Mouse (Mus musculus): ENCODE results near the gene E2f1.
A peak's percentile ranks its signal among the peaks of the same experiment; 100 is the strongest.

Gene E2f1

GRCm38 (mm10) chr2:154569836-154570286 is at the start of gene E2f1:
Gene E2f1 (minus strand): TSS chr2:154569892.
- peak; percentile 94 for DNase-seq

GRCm38 (mm10) chr2:154617061-154617460 is 47.4 kb upstream of the E2f1 start:
- no peak for DNase-seq

DNA sequence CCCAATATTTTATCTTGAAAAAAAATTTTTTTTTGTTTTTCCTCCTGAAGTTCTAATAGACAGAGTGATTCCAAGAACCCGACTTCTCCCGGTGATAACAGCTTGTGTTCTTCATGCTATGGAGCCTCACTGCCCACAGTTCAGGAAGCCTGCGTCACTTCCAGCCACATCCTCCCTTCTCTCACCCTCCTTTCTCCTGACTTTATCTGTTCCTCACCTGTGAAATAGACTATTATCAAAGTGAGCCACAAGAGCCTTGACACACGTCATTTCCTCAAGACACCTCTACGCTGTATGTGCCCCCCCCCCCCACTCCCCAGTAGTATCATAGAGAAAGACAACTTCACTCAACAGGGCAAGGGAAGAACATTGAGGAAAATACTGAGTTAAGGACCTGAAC is 46.0 kb upstream of the E2f1 start:
- DNase-seq = no peak

GRCm38 (mm10) chr2:154614841-154615576 is 45.3 kb upstream of the E2f1 start:
- DNase-seq = no peak

DNA sequence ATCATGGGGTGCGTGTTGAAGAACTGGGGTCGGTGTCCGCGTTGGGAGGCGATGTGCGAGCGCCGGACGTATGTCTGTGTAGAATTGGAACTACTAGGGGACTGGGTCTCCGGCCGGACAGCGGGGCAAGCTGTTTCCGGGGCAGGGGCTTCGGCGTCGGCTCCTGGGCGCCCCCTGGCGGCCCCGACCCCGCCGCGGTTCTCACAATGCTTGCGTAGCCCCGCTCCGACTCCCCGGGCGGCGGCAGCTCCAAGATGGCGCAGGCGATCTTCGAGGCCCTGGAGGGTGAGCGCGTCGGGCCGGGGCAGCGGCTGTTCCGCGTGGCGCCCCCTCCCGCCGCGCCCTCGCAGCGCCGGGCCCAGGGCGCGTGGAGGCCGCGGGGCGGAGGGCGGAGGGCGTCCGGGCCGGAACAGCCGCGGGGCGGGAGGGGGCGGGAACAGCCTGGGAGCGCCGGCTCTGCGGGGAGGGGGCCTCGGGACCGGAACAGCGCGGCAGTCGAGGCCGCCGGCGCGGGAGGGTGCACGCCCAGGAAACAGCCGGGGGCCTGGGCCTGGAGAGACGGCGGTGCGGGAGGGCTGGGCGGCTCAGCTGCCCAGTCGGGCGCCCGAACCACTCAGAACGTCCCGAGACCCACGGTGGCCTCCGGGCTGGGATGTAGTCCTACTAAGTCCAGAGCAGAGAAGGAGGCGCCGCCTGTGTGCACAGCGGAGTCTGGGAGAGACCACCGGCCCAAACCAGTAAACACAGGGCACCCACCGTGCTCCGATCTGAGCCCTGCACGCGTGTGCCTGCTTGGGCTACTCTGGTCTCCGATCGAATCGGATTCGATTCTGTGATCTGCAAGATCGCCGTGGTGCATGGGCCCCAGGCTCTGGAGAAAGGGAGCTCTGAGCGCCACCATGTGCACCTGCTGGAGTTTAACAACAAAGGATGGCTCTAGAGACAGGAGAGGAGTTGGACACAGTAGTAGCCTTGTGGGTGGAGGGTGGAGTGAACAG is 43.7 kb upstream of the E2f1 start, which contains the start of the genes Zfp341 and 4930519P11Rik:
Zfp341 (plus strand) TSS at position 180 of the 998 bp plus-strand sequence.
4930519P11Rik (minus strand) TSS at position 320 of the 998 bp plus-strand sequence.
- peak; percentile 91 for DNase-seq

GRCm38 (mm10) chr2:154609050-154609767 is 39.5 kb upstream of the E2f1 start:
- DNase-seq = no peak

GRCm38 (mm10) chr2:154606965-154607364 is 37.3 kb upstream of the E2f1 start:
- DNase-seq = no peak

GRCm38 (mm10) chr2:154604156-154604555 is 34.5 kb upstream of the E2f1 start:
- DNase-seq = no peak

DNA sequence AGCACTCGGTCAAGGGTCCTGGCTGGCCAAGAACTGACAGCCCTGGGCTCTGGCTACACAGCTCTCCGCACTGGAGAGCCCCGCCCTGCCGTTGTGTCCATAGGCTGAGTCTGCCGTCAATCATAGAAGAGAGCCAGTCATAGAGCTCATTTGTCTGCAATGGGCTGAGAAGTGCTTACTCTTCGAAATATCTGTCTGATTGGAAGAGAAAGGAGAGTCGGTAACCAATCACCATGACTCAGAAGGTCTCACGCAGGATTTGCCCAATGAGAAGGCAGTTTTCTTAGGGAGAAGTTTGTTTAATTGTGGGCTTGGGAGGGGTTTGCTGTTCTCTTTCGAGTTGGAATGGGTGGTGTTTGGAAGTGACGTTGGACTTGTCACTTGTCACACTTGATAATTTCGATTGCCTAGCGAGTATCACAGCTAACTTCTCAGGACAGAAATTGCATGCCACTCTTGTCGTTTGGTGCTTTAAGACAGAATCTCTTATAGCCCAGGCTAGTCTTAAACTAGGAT is 34.0 kb upstream of the E2f1 start, which contains the start of gene Pxmp4:
Pxmp4 (minus strand) TSS at position 71 of the 516 bp plus-strand sequence.
- peak; percentile 96 to 97 for DNase-seq

DNA sequence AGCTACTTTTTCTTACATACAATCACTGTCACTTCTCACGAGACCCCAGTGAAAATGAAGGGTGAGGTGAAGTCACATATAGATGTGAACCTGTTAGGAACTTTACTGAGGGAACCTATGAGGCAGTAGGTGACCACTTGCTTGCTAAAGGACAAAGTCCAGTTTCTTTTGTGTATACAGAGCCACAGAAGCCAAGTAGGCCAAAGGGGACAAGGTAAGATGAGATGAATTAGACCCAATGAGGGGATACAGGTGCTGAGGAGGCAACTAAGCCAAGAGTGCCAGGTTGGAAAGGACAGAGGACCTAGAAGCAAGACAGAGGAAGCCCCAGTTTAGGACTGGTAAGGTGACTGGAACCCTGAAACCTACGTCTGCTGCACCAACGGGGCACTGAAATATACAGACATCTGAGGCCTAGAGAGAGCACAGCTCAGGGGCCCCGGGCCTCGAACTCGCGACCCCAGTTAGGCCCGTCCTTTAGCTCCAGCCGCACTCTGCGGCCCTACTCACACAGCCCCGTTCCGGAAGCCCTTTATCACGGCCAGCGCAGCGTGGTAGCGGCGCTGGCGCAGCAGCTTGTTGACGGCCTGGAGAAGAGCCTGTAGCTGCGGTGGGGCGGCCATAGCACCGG is 33.4 kb upstream of the E2f1 start:
- no peak for DNase-seq

DNA sequence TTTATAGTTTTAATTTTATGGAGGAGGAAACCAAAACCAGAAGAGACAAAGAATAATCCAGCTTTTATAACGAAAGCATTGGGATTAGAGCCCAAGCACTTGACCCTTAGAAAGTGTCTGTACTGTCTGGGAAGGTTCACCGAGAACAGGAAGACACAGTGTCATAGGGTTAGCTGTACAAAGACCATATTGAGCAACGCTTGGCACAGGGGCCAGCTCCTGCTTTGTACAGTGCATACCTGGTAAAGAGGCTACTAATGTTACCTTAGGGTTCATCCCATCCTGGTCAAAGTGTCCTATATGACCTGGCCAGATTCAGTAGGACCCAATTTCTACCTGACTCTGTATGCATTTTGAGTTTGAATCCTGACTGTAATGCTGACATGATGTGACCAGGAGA is 31.6 kb upstream of the E2f1 start:
- DNase-seq = no peak

DNA sequence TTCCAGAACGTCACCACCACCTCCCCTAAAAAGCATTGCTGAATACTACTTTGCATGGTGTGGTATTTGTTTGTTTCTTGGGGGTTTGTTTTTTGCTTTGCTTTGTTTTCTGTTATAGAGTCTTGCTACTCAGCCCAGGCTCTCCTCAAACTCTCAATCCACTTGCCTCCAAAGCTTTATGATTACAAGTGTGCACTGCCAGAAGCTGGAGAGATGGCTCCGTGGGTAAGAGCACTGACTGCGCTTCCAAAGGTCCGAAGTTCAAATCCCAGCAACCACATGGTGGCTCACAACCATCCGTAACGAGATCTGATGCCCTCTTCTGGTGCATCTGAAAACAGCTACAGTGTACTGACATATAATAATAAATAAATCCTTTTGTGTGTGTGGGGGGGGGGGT is 30.9 kb upstream of the E2f1 start:
- no peak for DNase-seq

GRCm38 (mm10) chr2:154597399-154597798 is 27.7 kb upstream of the E2f1 start:
- DNase-seq = peak; percentile 17 to 25

DNA sequence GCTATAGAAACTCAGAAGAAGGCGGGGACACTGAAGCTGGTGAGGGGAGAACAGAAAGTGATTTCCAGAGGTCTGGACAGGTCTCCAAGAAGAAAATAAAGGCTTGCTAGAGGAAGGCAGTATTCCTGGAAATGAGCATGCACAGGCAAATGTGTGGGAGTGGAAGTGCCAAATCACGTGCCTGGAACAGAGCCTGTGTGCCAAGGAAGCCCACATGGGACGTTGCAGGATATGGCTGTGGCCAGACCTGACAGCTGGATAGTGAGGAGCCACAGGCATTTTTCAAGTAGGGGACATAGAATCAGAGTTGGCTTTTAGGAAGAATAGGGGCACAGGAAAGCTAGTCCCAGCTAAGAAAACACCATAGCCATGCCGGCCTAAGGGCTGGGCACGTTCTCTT is 26.1 kb upstream of the E2f1 start:
- no peak for DNase-seq

- peak; percentile 58 to 60 for DNase-seq
Measured at GRCm38 (mm10) chr2:154593025-154593424, 23.3 kb upstream of the E2f1 start.

DNA sequence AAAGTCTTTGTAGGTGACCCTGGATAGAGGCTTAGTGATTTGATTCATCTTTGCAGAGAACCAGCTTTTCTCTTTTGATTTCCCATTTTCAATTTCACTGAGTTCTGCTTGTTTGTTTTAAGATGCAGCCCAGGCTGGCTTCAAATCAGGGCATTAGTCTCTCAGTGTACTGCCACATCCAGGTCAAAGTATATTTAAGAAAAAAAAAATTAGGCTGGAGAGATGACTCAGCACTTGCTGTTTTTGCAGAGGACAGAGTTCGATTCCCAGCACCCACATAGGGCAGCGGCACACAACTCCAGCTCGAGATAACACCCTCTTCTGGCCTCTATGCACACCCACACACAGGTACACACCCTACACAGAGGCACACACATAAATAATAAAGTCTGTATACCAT is 21.5 kb upstream of the E2f1 start:
- no peak for DNase-seq

DNA sequence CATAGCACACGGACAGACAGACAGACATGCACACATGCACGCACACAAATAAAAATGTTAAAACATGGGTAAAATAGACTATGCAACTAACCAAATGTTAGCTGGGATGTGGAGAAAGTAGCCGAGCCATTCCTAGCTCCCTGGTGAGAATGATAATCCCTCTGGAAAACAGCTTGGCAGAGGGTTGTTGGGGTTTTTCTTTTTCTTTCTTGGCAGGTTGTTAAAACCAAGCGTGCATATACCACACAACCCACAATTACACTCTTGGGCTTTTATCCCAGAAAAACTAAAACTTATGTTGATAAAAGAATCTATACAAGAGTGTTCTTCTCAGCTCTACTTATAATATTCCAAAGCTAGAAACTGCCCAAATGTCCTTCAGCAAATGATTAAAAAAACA is 19.4 kb upstream of the E2f1 start:
- no peak for DNase-seq

DNA sequence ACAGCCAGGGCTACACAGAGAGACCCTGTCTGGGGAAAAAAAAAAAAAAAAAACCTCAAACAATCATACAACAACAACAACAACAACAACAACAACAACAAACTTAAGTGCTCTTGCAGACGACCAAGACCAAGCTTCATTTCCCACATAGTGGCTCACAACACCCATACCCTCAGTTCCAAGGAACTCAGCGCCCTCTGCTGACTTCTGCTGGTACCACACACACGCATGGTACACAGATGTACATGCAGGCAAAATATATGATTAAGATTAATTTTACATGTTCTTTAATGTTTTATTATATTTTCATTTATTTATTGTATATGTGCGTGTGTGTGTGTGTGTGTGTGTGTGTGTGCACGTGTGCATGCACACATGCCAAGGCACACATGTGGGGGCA is 16.7 kb upstream of the E2f1 start:
- peak; percentile 56 to 59 for DNase-seq

- no peak for DNase-seq
Measured at GRCm38 (mm10) chr2:154584931-154585601, 15.4 kb upstream of the E2f1 start.

- no peak for DNase-seq
Measured at GRCm38 (mm10) chr2:154583906-154584872, 14.5 kb upstream of the E2f1 start.
